Mouse (Mus musculus): ENCODE results near the gene Kcnmb1. TPM values are rescaled to one million over a fixed set of nuclear protein-coding genes. Genes with fewer than 3 reads are reported as not detected.

Gene Kcnmb1
- polyA plus RNA-seq, 1 experiment from 2014 or later = 0.66 TPM

DNA sequence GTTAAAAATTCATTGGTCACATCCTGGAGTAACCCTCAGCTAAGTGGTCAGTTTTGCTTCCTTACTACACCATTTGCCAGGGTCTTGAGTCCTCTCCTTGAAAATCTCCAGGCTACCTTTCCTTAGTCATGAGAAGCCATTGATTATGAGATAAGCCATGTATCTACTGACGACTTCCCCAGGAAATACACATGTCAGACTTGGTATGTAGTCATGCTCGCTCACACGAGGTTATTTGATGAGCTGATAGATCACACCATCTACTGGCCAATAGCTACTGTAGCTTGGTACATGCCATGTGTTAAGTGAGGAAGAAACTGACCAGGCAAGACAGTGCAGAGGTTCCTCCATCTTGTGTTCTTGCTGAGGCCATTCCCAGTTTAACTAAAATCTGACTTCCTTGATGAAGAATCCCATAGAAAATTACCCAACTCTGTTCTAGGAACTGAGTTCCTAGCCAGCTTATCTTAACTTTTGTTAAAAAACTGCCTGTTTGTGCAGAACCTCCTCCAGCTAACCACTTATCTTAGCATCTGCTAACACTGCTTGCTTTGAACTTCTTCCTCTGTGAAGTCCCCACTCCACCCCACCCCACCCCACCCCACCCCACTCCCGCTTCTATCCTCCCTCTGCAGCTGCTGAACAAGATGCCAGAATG is 23.2 kb upstream of the Kcnmb1 start:
- Histone ChIP-seq H3K36me3 (ENCODE audit: insufficient read depth, low read length) (no peaks in the 10 kb centered on the region), H3K4me1 (ENCODE audit: insufficient read depth, low read depth, low read length) (no peaks in the 10 kb centered on the region), H3K27me3 (replicated peaks; ENCODE audit: insufficient read depth, low read length) (no peaks in the 10 kb centered on the region), H3K4me3 (ENCODE audit: low read depth, low read length) (no peak overlapping the region), H3K9me3 (ENCODE audit: low read length) (no peaks in the 10 kb centered on the region), H3K9ac (replicated peaks; ENCODE audit: low read depth) (no peak overlapping the region), H3K4me2 (replicated peaks; ENCODE audit: low read depth, low read length) (no peak overlapping the region), H3K27ac (ENCODE audit: low read length) (no peak overlapping the region)
- ATAC-seq (no peak), DNase-seq (ENCODE audit: low spot score) (no peak)
- WGBS = 57% methylated on average over 4 of the region's 4 CpGs
- no peak for TF ChIP-seq EP300 (IDR thresholded peaks at IDR 0.05)

DNA sequence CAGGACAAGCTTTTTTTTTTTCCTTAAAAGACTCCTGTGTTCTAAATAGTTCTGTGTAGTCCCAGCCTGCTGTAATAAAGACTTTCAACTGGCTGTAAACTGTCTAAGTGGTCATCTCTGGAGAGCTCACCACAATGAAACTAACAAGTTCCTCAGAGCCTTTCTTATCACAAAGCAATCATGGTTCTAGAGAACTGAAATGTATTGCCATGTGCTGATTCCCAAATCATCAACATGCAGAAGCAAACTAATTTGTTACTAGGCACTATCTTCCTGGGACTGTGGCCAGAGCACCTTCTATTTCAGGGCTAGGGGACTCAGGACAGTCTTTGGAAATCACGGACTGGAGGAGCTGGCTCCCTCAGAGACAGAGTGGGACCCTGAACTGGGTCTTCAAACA is 19.2 kb upstream of the Kcnmb1 start:
- Histone ChIP-seq H3K4me2 (replicated peaks; ENCODE audit: low read depth, low read length) (no peak overlapping the region), H3K4me1 (ENCODE audit: insufficient read depth, low read depth, low read length) (no peaks in the 10 kb centered on the region), H3K4me3 (ENCODE audit: low read depth, low read length) (no peak overlapping the region), H3K9ac (replicated peaks; ENCODE audit: low read depth) (no peak overlapping the region), H3K36me3 (ENCODE audit: insufficient read depth, low read length) (no peaks in the 10 kb centered on the region), H3K9me3 (ENCODE audit: low read length) (no peaks in the 10 kb centered on the region), H3K27ac (ENCODE audit: low read length) (no peak overlapping the region), H3K27me3 (replicated peaks; ENCODE audit: insufficient read depth, low read length) (no peaks in the 10 kb centered on the region)
- ATAC-seq (no peak), DNase-seq (ENCODE audit: low spot score) (no peak)
- WGBS = 57% methylated on average over 1 of the region's 1 CpGs
- TF ChIP-seq EP300 (IDR thresholded peaks at IDR 0.05) = no peak
- TF ChIP-seq CTCF (IDR thresholded peaks at IDR 0.05) = no peak

DNA sequence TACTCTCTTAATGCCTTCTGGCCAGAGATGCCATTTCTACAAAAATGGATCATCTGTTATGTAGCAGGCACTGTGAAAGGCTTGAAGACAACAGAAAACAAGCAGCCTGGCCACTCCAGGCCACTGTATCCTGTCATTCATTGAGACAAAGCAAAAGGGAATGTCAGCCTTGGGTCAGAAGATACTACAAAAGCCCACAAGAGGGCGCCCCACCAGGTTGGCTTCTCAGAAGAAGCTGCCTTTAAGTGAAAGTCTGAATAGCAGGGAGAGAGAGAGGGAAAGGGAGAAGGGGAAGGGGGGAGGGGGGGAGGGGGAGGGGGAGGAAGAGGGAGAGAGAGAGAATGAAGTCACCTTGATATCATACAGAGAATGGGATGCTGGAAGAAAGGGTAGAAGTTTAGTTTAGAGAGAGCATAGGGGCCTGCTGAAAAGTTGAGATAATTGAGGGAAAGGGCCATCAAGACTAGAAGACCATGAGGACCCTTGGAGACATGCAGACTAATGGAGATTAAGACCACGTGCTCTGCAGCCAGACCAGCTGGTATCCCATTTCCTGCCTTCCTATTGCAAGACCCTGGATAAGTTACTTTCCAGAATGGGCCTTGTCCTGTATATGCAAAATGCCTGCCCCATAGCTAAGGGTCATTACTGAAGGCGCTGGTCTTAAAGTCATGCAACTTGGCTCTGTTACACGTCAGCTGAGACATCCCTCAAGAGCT is 18.6 kb upstream of the Kcnmb1 start:
- Histone ChIP-seq H3K4me1 (ENCODE audit: insufficient read depth, low read depth, low read length) (no peaks in the 10 kb centered on the region), H3K36me3 (ENCODE audit: insufficient read depth, low read length) (no peaks in the 10 kb centered on the region), H3K27me3 (replicated peaks; ENCODE audit: insufficient read depth, low read length) (no peaks in the 10 kb centered on the region), H3K9me3 (ENCODE audit: low read length) (no peaks in the 10 kb centered on the region), H3K9ac (replicated peaks; ENCODE audit: low read depth) (no peak overlapping the region), H3K27ac (ENCODE audit: low read length) (no peak overlapping the region), H3K4me3 (ENCODE audit: low read depth, low read length) (no peak overlapping the region), H3K4me2 (replicated peaks; ENCODE audit: low read depth, low read length) (no peak overlapping the region)
- ATAC-seq (no peak), DNase-seq (ENCODE audit: low spot score) (peak; percentile 30)
- TF ChIP-seq EP300 (IDR thresholded peaks at IDR 0.05) (no peak), CTCF (IDR thresholded peaks at IDR 0.05) (peak; percentile 52)
- 59% methylated on average over 4 of the region's 4 CpGs for WGBS

DNA sequence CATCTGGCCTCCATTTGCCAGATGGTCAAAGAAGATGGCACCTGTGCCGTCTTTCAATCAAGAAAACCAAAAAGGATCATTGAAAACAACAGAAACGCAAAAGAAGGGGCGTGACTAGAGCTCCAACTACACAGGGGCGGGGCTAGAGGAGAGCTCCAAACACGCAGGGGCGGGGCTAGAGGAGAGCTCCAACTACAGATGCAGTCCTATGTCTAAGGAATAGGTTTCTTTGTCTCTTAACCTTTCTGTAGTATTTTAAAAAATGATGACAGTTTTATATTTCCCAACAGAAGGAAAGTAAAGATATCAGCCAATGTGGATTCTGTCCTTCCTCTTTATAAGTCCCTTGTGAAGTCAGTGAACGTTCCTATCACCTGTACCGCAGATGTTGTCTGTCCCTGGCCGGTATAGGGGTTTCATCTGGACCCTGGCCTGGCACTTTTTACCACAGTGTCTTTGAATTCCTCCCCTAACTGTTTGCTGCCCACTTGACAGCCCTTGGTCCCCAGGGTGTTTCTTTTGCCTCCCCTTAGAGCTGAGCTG is 18.0 kb upstream of the Kcnmb1 start:
- Histone ChIP-seq H3K4me2 (replicated peaks; ENCODE audit: low read depth, low read length) (no peak overlapping the region), H3K4me3 (ENCODE audit: low read depth, low read length) (no peak overlapping the region), H3K9me3 (ENCODE audit: low read length) (no peaks in the 10 kb centered on the region), H3K36me3 (ENCODE audit: insufficient read depth, low read length) (no peaks in the 10 kb centered on the region), H3K27ac (ENCODE audit: low read length) (no peak overlapping the region), H3K27me3 (replicated peaks; ENCODE audit: insufficient read depth, low read length) (no peaks in the 10 kb centered on the region), H3K9ac (replicated peaks; ENCODE audit: low read depth) (no peak overlapping the region), H3K4me1 (ENCODE audit: insufficient read depth, low read depth, low read length) (no peaks in the 10 kb centered on the region)
- TF ChIP-seq EP300 (IDR thresholded peaks at IDR 0.05) (no peak), CTCF (IDR thresholded peaks at IDR 0.05) (no peak)
- 85% methylated on average over 9 of the region's 9 CpGs for WGBS
- DNase-seq (ENCODE audit: low spot score) (no peak), ATAC-seq (no peak)

DNA sequence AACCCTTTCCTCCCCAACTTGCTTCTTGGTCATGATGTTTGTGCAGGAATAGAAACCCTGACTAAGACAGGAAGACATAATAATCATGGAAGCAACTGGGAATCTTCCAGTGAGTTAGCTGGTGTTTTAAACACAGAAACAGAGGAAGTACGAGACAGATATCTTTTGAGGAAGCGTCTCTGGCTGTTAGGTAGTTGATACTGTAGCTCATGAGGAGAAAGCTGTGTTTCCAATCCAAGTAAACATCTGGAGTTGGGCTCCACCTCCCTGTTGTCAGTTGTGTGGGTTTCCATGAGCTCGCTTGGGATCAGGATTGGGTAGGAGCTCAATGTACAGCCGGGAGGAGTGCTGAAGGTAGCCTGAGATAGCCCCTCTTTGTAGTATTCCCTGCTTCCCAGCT is 16.3 kb upstream of the Kcnmb1 start:
- Histone ChIP-seq H3K36me3 (ENCODE audit: insufficient read depth, low read length) (no peaks in the 10 kb centered on the region), H3K9ac (replicated peaks; ENCODE audit: low read depth) (no peak overlapping the region), H3K27me3 (replicated peaks; ENCODE audit: insufficient read depth, low read length) (no peaks in the 10 kb centered on the region), H3K27ac (ENCODE audit: low read length) (no peak overlapping the region), H3K4me1 (ENCODE audit: insufficient read depth, low read depth, low read length) (no peaks in the 10 kb centered on the region), H3K4me2 (replicated peaks; ENCODE audit: low read depth, low read length) (no peak overlapping the region), H3K4me3 (ENCODE audit: low read depth, low read length) (no peak overlapping the region), H3K9me3 (ENCODE audit: low read length) (no peaks in the 10 kb centered on the region)
- no peak for TF ChIP-seq CTCF (IDR thresholded peaks at IDR 0.05)
- 60% methylated on average over 4 of the region's 4 CpGs for WGBS
- ATAC-seq = no peak
- DNase-seq (ENCODE audit: low spot score) = no peak

DNA sequence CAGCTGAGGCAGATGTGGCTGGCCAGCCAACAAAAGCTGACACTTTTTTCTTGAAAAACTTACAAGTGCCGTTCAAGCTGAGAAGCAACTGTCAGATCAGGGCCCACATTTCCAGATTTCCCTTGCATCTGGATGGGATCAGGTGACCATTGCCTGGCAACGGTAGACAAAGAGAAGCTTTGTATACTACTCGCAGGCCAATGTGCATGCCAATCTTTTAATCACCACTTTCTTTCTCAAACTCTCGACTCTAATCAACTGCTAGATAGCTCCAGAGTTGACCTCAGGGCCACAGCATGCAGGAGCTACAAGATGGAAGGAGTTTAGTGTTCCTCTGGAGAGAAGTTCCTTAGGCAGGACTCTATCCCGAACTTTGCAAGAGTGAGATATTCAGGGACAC is 11.7 kb upstream of the Kcnmb1 start:
- Histone ChIP-seq H3K27ac (ENCODE audit: low read length) (no peak overlapping the region), H3K4me1 (ENCODE audit: insufficient read depth, low read depth, low read length) (no peaks in the 10 kb centered on the region), H3K4me3 (ENCODE audit: low read depth, low read length) (no peak overlapping the region), H3K4me2 (replicated peaks; ENCODE audit: low read depth, low read length) (no peak overlapping the region), H3K9ac (replicated peaks; ENCODE audit: low read depth) (no peak overlapping the region), H3K36me3 (ENCODE audit: insufficient read depth, low read length) (no peaks in the 10 kb centered on the region), H3K9me3 (ENCODE audit: low read length) (no peaks in the 10 kb centered on the region), H3K27me3 (replicated peaks; ENCODE audit: insufficient read depth, low read length) (no peaks in the 10 kb centered on the region)
- DNase-seq (ENCODE audit: low spot score) (no peak), ATAC-seq (no peak)
- TF ChIP-seq EP300 (IDR thresholded peaks at IDR 0.05) = no peak
- no peak for TF ChIP-seq CTCF (IDR thresholded peaks at IDR 0.05)
- 46% methylated on average over 5 of the region's 5 CpGs for WGBS

All from lung, postnatal 0 days (tissue).